In the genomic region with DNA sequence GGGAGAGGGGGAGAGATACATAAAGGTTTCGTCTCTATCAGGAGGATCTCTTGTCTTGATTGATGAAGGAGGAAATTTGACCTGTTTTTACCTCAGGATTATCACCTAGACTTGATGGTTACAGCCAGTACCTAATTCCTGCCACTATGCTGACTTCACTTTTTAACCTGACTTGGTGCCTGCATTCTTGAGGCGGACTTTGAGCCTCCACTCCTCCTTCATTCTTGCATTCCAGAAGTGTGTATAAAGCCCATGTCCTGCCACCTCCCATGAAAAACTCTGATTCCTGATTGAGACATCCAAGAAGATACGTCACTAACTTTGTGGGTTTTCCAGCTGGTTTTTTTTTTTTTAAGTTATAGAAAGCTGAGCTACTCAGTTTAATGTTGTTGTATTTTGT, we compare ENCODE assay signal across 10 mouse cellular contexts. TPM values are rescaled to one million over a fixed set of nuclear protein-coding genes. Genes with fewer than 3 reads are reported as not detected.
DNase-seq lines count a peak whose midpoint lies in the region; ATAC-seq lines count a peak whose summit lies in the region.
"Had no signal": no experiment of that assay in that cellular context is flagged by ENCODE, and none has a peak within 500 bp of the region (broad histone marks: within the 10 kb centered on the region; RNA-seq: fewer than 3 reads in every experiment).

No protein-coding gene starts in this region.

- no peaks in the 10 kb centered on the region for H3K36me3 ChIP-seq in midbrain, embryonic 10.5 days
- H3K36me3 ChIP-seq in midbrain, embryonic 11.5 days (ENCODE audit: control insufficient read depth, insufficient read depth, low read length): no peaks in the 10 kb centered on the region
- H3K36me3 ChIP-seq in embryonic facial prominence, embryonic 13.5 days: no peaks in the 10 kb centered on the region

- peaks cover 39% of the 10 kb centered on the region for H3K4me1 ChIP-seq in midbrain, embryonic 10.5 days
- H3K4me1 ChIP-seq in midbrain, embryonic 11.5 days (ENCODE audit: control insufficient read depth, insufficient read depth, low read length): peaks cover 12% of the 10 kb centered on the region; the same call in 1 of the 2 replicates
- peaks cover 28% of the 10 kb centered on the region for H3K4me1 ChIP-seq in embryonic facial prominence, embryonic 13.5 days

- H3K27ac ChIP-seq in midbrain, embryonic 10.5 days (replicated peaks): no peak overlapping the region; the same call in 1 of the 2 replicates
- H3K27ac ChIP-seq in midbrain, embryonic 11.5 days (ENCODE audit: low read depth, low read length): no peak overlapping the region
- no peak overlapping the region for H3K27ac ChIP-seq in embryonic facial prominence, embryonic 13.5 days

- peak overlapping the region; percentile 87; the same call in 1 of the 2 replicates for H3K4me3 ChIP-seq in midbrain, embryonic 10.5 days
- H3K4me3 ChIP-seq in midbrain, embryonic 11.5 days (ENCODE audit: low read depth, low read length): no peak overlapping the region
- H3K4me3 ChIP-seq in embryonic facial prominence, embryonic 13.5 days: no peak overlapping the region

- H3K4me2 ChIP-seq in midbrain, embryonic 11.5 days: no peak overlapping the region
- H3K4me2 ChIP-seq in embryonic facial prominence, embryonic 13.5 days: peak overlapping the region; percentile 98

- no peak overlapping the region for H3K9ac ChIP-seq in midbrain, embryonic 11.5 days (ENCODE audit: low read length)
- H3K9ac ChIP-seq in embryonic facial prominence, embryonic 13.5 days: no peak overlapping the region

- WGBS in midbrain, embryonic 10.5 days: 54% methylated on average over 3 of the region's 3 CpGs
- WGBS in midbrain, embryonic 11.5 days: 59% methylated on average over 3 of the region's 3 CpGs
- WGBS in embryonic facial prominence, embryonic 13.5 days: 51% methylated on average over 3 of the region's 3 CpGs

- peaks cover 24% of the 10 kb centered on the region for H3K27me3 ChIP-seq in midbrain, embryonic 10.5 days (ENCODE audit: low read depth, poor library complexity, severe bottlenecking)
- no peaks in the 10 kb centered on the region; the same call in 1 of the 2 replicates for H3K27me3 ChIP-seq in midbrain, embryonic 11.5 days (ENCODE audit: control insufficient read depth, insufficient read depth, low read length)
- no peaks in the 10 kb centered on the region for H3K27me3 ChIP-seq in embryonic facial prominence, embryonic 13.5 days

- DNase-seq in midbrain, embryonic 10.5 days (ENCODE audit: low spot score): no peak
- no peak for DNase-seq in midbrain, embryonic 11.5 days (ENCODE audit: low spot score, missing footprints)
- peak; percentile 41 for DNase-seq in kidney, postnatal 10 days
- no peak for DNase-seq in adrenal gland, adult 8-10 months
- no peak for DNase-seq in left cerebral cortex, postnatal 4 days
- DNase-seq in left cerebral cortex, adult 8-10 months (ENCODE audit: low spot score in 2 of 2): no peak
- DNase-seq: cerebellum, postnatal 10 days; gastrocnemius, postnatal 14 days; thymus, adult 18-20 months had no signal

- intact Hi-C loops in left cerebral cortex, postnatal 4 days (cut with DNase I): no loop called here

- ATAC-seq in midbrain, embryonic 11.5 days (ENCODE audit: low FRiP score): no peak
- no peak for ATAC-seq in embryonic facial prominence, embryonic 13.5 days (ENCODE audit: insufficient number of reproducible peaks, insufficient read depth, low FRiP score, low TSS enrichment, low read depth)

- H3K9me3 ChIP-seq in midbrain, embryonic 10.5 days (replicated peaks): no peaks in the 10 kb centered on the region
- no peaks in the 10 kb centered on the region for H3K9me3 ChIP-seq in midbrain, embryonic 11.5 days (ENCODE audit: control insufficient read depth, low read length)
- no peaks in the 10 kb centered on the region for H3K9me3 ChIP-seq in embryonic facial prominence, embryonic 13.5 days

RNA-seq across cellular contexts. Expression of a gene that starts 1.3 kb away (rescaled TPM):
- 5.8 and 6.5 TPM in 2 replicates for polyA plus RNA-seq in midbrain, embryonic 10.5 days (2016; fragmentation: Nextera tagmentation; extraction: Ambion mirVana)
- polyA plus RNA-seq in midbrain, embryonic 11.5 days (2014; fragmentation: Nextera tagmentation; extraction: Ambion mirVana): 5.0 and 6.6 TPM in 2 replicates
- 15.7 and 16.5 TPM in 2 replicates for polyA plus RNA-seq in embryonic facial prominence, embryonic 13.5 days (2015; fragmentation: Nextera tagmentation; extraction: Ambion mirVana)
- 10 to 100 TPM in 3 of 4 experiments, 1 to 10 TPM in 1; 9.1 to 20.4 (median 14.8) TPM for total RNA-seq in adrenal gland, adult 8-10 months (2022)
- 1 to 10 TPM; 8.0 to 8.3 TPM for total RNA-seq in left cerebral cortex, postnatal 4 days (2021)
- 10 to 100 TPM in 1 of 4 experiments, 1 to 10 TPM in 3; 9.5 to 10.3 (median 9.7) TPM for total RNA-seq in left cerebral cortex, adult 8-10 months (2022)
